Mouse (Mus musculus) gastrocnemius, postnatal 14 days (tissue): Measurements from ENCODE around the gene Cldn14. TPM values are rescaled to one million over a fixed set of nuclear protein-coding genes. Genes with fewer than 3 reads are reported as not detected.
A peak's percentile ranks its signal among the peaks of the same experiment; 100 is the strongest.

Experiments used
- DNase-seq: peaks from one replicate; pipeline ENCODE4 v3.0.0; 2021; ENCODE audit warnings: mixed read lengths
- intact Hi-C: fragments of 180-260 bp; cut with DNase I; formaldehyde crosslinking; loops from one replicate; pipeline ENCODE4 v1.15.1; 2025; ENCODE audit warnings: low total_unique reads
- total RNA-seq, 2 experiments: library from RNA; stranded (reverse); gene quantifications; 2 replicates each; pipeline ENCODE4 v1.2.3; 2021

Cldn14 gene
- total RNA-seq, 2 experiments from 2014 or later = not detected

GRCm38 (mm10) chr16:93919189-93919588, 89.4 kb downstream of the Cldn14 start:
- intact Hi-C loops = no loop called here

GRCm38 (mm10) chr16:93918679-93919060, 90.0 kb downstream of the Cldn14 start:
- intact Hi-C loops = no loop called here
- DNase-seq = no peak

More at GRCm38 (mm10) chr16:93919189-93919588, 89.4 kb downstream of the Cldn14 start:
- DNase-seq = no peak

GRCm38 (mm10) chr16:93917712-93918678, 90.6 kb downstream of the Cldn14 start:
- intact Hi-C loops = no loop called here
- peak; percentile 76 for DNase-seq

GRCm38 (mm10) chr16:93915338-93915849, 93.2 kb downstream of the Cldn14 start:
- intact Hi-C loops = no loop called here
- peak; percentile 30 for DNase-seq

- intact Hi-C loops = no loop called here
- no peak for DNase-seq
Observed at GRCm38 (mm10) chr16:93913881-93914576, 94.6 kb downstream of the Cldn14 start.

- intact Hi-C loops = no loop called here
- DNase-seq = no peak
Observed at GRCm38 (mm10) chr16:93912808-93913207, 95.8 kb downstream of the Cldn14 start.

- intact Hi-C loops = no loop called here
- DNase-seq = no peak
Observed at GRCm38 (mm10) chr16:93912158-93912557, 96.5 kb downstream of the Cldn14 start.

GRCm38 (mm10) chr16:93910735-93911665, 97.6 kb downstream of the Cldn14 start:
- intact Hi-C loops = no loop called here

GRCm38 (mm10) chr16:93909936-93910335, 98.7 kb downstream of the Cldn14 start:
- intact Hi-C loops = no loop called here
- DNase-seq = no peak

More at GRCm38 (mm10) chr16:93910735-93911665, 97.6 kb downstream of the Cldn14 start:
- no peak for DNase-seq

GRCm38 (mm10) chr16:93908196-93908595, 100.4 kb downstream of the Cldn14 start:
- intact Hi-C loops = no loop called here

GRCm38 (mm10) chr16:93907761-93908160, 100.9 kb downstream of the Cldn14 start:
- intact Hi-C loops = no loop called here
- no peak for DNase-seq

More at GRCm38 (mm10) chr16:93908196-93908595, 100.4 kb downstream of the Cldn14 start:
- no peak for DNase-seq

GRCm38 (mm10) chr16:93906156-93907014, 102.3 kb downstream of the Cldn14 start:
- DNase-seq = peak; percentile 54
- intact Hi-C loops = no loop called here

- intact Hi-C loops = no loop called here
- DNase-seq = no peak
Observed at GRCm38 (mm10) chr16:93903027-93903426, 105.6 kb downstream of the Cldn14 start.

- intact Hi-C loops = no loop called here
- DNase-seq = no peak
Observed at GRCm38 (mm10) chr16:93893285-93893684, 115.4 kb downstream of the Cldn14 start.

- no peak for DNase-seq
- intact Hi-C loops = no loop called here
Observed at GRCm38 (mm10) chr16:93890948-93891604, 117.6 kb downstream of the Cldn14 start.

- DNase-seq = no peak
- intact Hi-C loops = no loop called here
Observed at GRCm38 (mm10) chr16:93888481-93888880, 120.2 kb downstream of the Cldn14 start.

GRCm38 (mm10) chr16:93884722-93885113, 123.9 kb downstream of the Cldn14 start:
- intact Hi-C loops = no loop called here
- no peak for DNase-seq
